Mouse (Mus musculus): Measurements from ENCODE around the gene Gm17693. TPM values are rescaled to one million over a fixed set of nuclear protein-coding genes. Genes with fewer than 3 reads are reported as not detected.
"Not testable (repeated sequence)": the region's sequence is repeated elsewhere in the genome, so short reads cannot be mapped to it uniquely, and the experiment has no call there.

The Gm17693 gene
- polyA plus RNA-seq (2017; shearing (Covaris generic)): not detected

DNA sequence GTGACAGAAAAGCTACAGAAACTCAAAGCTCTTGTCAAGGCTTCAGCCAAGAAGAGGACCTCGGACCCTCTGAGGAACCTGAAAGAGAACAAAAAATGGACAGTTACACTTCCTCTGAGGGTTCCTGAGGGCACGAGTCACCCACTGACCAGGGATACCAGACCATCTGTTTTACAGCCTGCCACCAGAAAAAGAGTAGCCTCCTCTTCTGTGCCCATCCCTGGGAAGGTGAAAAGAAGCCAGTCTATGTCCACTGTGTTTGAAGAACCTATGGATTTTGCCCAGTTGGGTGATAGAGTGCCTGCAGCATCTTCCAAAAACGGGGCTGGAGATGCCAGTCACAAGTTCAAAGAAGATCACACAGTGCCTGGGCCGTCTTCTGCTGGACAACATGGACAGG, at the start of gene Gm17693:
Gm17693 (plus strand) TSS at position 301 of the 400 bp plus-strand sequence.
- ATAC-seq: not testable (repeated sequence)
